Mouse (Mus musculus): Measurements from ENCODE around the gene Polr2h. TPM values are rescaled to one million over a fixed set of nuclear protein-coding genes. Genes with fewer than 3 reads are reported as not detected.
"Not testable (repeated sequence)": the region's sequence is repeated elsewhere in the genome, so short reads cannot be mapped to it uniquely, and the experiment has no call there.

The Polr2h gene
- 10.1 and 11.0 TPM in 2 replicates for polyA plus RNA-seq (2012; rRNA removed)

DNA sequence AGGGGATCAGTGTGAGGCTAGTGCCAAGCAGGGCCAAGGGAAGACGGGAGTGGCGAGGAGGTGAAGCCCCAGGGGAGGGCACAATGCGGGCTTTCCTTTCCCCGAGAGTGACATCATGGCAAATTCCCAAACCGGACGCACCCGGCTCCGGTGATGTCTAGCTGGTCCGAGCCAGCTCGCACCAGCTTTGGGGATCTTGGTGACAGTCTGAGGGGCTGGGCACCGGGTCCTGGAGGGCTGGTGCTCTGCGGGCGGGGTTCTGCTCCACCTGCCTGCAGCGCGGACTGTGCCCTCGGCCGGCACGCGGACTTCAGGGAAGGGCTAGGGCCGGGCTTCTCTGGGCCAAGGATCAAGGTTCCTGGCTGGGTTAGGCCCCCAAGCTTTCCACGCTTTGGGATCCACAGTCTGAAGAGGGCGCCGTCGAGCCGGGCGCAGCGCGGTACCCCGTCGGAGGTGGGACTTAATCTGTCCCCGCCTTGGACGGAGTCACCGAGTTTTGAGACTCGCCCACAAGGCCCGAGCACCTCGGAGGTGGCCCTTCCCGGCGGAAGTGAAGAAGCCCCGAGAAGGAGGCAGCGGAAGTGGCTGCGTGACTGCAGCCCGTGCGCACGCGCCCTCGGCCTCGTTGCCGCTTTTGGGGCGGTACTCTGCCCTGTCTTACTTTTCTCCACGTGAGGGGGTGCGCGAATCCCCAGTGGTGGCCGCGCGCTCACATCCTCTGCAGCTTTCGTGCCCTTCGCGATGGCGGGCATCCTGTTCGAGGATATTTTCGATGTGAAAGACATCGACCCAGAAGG is at the start of gene Polr2h, which contains the start of gene Clcn2:
TSS of gene Polr2h (plus strand) at position 485 of the 797 bp plus-strand sequence.
TSS of gene Clcn2 (minus strand) at position 566 of the 797 bp plus-strand sequence.
- Histone ChIP-seq H3K4me1 (ENCODE audit: control insufficient read depth, insufficient read depth, low read length) (peaks cover 11% of the 10 kb centered on the region), H3K27ac (ENCODE audit: control insufficient read depth, insufficient read depth, low read depth, low read length) (peak within 1 kb of the TSS; percentile 86), H3K27me3 (ENCODE audit: control insufficient read depth, insufficient read depth, low read length) (no peaks in the 10 kb centered on the region), H3K36me3 (ENCODE audit: control insufficient read depth, insufficient read depth, low read length) (no peaks in the 10 kb centered on the region), H3K4me3 (ENCODE audit: control insufficient read depth, low read depth, low read length) (peak within 1 kb of the TSS; percentile 96)
- TF ChIP-seq CTCF (IDR thresholded peaks at IDR 0.05; ENCODE audit: control insufficient read depth, insufficient read depth, insufficient replicate concordance, low read depth, low read length) (peak; percentile 22; the same call in 1 of the 2 replicates), POLR2A (IDR thresholded peaks at IDR 0.05; ENCODE audit: control insufficient read depth, low read depth, low read length) (peak; percentile 64)

DNA sequence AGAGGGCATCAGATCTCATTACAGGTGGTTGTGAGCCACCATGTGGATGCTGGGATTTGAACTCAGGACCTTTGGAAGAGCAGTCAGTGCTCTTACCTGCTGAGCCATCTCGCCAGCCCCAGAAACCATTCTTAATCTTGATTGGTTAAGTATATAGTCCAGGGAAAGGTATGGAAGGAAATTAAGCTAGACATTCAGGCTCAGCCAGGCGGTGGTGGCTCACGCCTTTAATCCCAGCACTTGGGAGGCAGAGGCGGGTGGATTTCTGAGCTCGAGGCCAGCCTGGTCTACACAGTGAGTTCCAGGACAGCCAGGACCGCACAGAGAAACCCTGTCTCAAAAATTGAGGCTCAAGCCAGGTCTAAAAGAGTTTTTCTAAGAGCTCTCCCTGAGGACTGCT is 49.5 kb upstream of the Polr2h start, which contains the start of gene Eif4g1:
TSS of gene Eif4g1 (plus strand) at position 301 of the 400 bp plus-strand sequence.
- not testable (repeated sequence) for H3K27me3 ChIP-seq (ENCODE audit: control insufficient read depth, insufficient read depth, low read length); H3K4me1 ChIP-seq (ENCODE audit: control insufficient read depth, insufficient read depth, low read length); H3K36me3 ChIP-seq (ENCODE audit: control insufficient read depth, insufficient read depth, low read length); H3K27ac ChIP-seq (ENCODE audit: control insufficient read depth, insufficient read depth, low read depth, low read length); H3K4me3 ChIP-seq (ENCODE audit: control insufficient read depth, low read depth, low read length)

DNA sequence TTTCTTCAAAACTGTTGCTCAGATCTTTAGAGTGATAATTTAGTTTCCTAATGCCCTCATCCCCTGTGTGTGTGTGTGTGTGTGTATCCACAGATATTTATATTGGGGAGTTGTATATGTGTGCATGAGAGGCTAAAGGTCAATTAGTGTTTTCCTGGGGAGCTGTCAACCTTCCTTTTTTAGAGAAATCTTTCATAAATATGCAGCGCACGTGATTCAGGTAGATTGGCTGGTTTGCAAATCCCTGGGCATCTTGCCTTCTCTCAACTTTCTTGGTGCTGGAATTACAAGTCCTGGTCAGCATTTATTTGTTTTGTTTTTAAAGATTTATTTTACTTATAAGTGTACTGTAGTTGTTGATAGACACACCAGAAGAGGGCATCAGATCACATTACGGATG is 47.2 kb upstream of the Polr2h start:
- H3K27me3 ChIP-seq (ENCODE audit: control insufficient read depth, insufficient read depth, low read length): no peaks in the 10 kb centered on the region
- no peaks in the 10 kb centered on the region for H3K36me3 ChIP-seq (ENCODE audit: control insufficient read depth, insufficient read depth, low read length)
- H3K27ac ChIP-seq (ENCODE audit: control insufficient read depth, insufficient read depth, low read depth, low read length): no peak overlapping the region
- no peak overlapping the region for H3K4me3 ChIP-seq (ENCODE audit: control insufficient read depth, low read depth, low read length)
- H3K4me1 ChIP-seq (ENCODE audit: control insufficient read depth, insufficient read depth, low read length): peaks cover 9% of the 10 kb centered on the region
- no peak for TF ChIP-seq POLR2A (IDR thresholded peaks at IDR 0.05; ENCODE audit: control insufficient read depth, low read depth, low read length)
- TF ChIP-seq CTCF (IDR thresholded peaks at IDR 0.05; ENCODE audit: control insufficient read depth, insufficient read depth, insufficient replicate concordance, low read depth, low read length): no peak

DNA sequence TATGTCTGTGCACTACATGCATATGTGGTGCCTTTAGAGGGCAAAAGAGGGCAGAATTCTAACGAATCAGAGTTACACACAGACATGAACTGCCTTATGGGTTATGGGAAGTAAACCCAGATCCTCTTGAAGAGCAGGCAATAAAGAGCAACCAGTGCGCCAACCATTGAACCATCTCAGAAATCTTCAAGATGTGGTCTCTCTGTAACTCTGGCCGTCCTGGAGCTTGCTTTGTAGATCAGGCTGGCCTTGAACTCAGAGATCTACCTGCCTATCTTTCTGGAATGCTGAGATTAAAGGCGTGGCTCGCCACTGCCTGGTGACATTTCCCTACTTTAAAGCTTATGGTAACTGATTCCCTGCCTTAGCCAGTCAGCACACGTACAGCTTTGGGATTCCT is 45.6 kb upstream of the Polr2h start:
- TF ChIP-seq CTCF (IDR thresholded peaks at IDR 0.05; ENCODE audit: control insufficient read depth, insufficient read depth, insufficient replicate concordance, low read depth, low read length) (no peak), POLR2A (IDR thresholded peaks at IDR 0.05; ENCODE audit: control insufficient read depth, low read depth, low read length) (no peak)
- no peaks in the 10 kb centered on the region for H3K27me3 ChIP-seq (ENCODE audit: control insufficient read depth, insufficient read depth, low read length)
- H3K27ac ChIP-seq (ENCODE audit: control insufficient read depth, insufficient read depth, low read depth, low read length): no peak overlapping the region
- peaks cover 9% of the 10 kb centered on the region for H3K4me1 ChIP-seq (ENCODE audit: control insufficient read depth, insufficient read depth, low read length)
- peaks cover 1% of the 10 kb centered on the region; the same call in 1 of the 2 replicates for H3K36me3 ChIP-seq (ENCODE audit: control insufficient read depth, insufficient read depth, low read length)
- no peak overlapping the region for H3K4me3 ChIP-seq (ENCODE audit: control insufficient read depth, low read depth, low read length)

DNA sequence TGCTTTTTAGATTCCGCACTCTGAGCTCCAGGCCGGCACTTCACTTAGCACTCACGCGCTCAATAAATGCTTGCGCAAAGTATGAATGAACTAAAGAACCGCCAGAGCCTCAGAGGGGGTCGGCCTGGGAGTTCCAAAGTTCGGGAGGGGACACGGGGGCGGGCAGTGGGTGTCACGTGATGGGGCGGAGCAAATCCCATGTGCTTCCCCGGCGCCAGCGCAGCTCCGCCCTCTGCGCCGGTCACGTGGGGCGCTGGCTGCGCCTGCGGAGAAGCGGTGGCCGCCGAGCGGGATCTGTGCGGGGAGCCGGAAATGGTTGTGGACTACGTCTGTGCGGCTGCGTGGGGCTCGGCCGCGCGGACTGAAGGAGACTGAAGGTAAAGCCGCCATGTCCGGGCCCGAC is 45.0 kb upstream of the Polr2h start:
- Histone ChIP-seq H3K27me3 (ENCODE audit: control insufficient read depth, insufficient read depth, low read length) (no peaks in the 10 kb centered on the region), H3K36me3 (ENCODE audit: control insufficient read depth, insufficient read depth, low read length) (peaks cover 1% of the 10 kb centered on the region; the same call in 1 of the 2 replicates), H3K4me3 (ENCODE audit: control insufficient read depth, low read depth, low read length) (peak overlapping the region; percentile 89), H3K27ac (ENCODE audit: control insufficient read depth, insufficient read depth, low read depth, low read length) (no peak overlapping the region), H3K4me1 (ENCODE audit: control insufficient read depth, insufficient read depth, low read length) (peaks cover 9% of the 10 kb centered on the region)
- TF ChIP-seq POLR2A (IDR thresholded peaks at IDR 0.05; ENCODE audit: control insufficient read depth, low read depth, low read length) (peak; percentile 89), CTCF (IDR thresholded peaks at IDR 0.05; ENCODE audit: control insufficient read depth, insufficient read depth, insufficient replicate concordance, low read depth, low read length) (no peak)

DNA sequence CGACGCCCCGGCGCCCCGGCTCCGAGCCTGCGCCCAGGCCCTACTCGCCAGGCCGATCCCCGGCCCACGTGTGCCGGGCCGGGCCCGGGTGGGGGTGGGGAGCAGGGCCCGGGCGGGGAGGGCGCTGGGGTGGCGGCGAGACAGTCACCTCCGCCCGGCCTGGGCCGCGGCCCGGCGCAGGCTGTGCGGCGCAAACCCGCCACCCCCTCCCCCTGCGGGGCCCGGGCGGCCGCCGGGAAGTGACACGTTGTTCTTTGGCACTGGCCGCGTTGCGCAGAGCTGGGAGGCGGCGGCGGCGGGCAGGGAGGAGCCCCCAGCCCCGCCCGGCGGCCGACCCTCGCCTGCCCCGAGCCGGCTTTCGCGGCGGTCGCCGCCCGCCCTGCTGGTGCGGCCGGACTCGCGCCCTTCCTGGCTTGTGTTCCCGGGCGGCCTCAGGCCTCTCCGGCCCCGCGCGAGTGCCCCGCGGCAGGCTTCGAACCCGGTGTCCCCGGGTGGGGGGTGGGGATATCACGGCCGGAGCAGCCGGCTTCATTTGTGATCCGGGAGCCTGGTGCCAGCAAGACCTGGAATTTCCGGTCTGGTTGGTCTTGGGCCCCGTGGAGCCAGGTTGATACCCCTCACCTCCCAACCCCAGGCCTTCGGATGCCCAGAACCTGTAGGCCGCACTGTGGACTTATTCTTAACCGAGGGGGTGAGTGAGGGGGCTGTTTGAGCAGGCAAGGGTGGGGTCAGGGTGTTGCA is 44.3 kb upstream of the Polr2h start:
- Histone ChIP-seq H3K4me3 (ENCODE audit: control insufficient read depth, low read depth, low read length) (peak overlapping the region; percentile 89), H3K27ac (ENCODE audit: control insufficient read depth, insufficient read depth, low read depth, low read length) (peak overlapping the region; percentile 55), H3K27me3 (ENCODE audit: control insufficient read depth, insufficient read depth, low read length) (no peaks in the 10 kb centered on the region), H3K4me1 (ENCODE audit: control insufficient read depth, insufficient read depth, low read length) (peaks cover 9% of the 10 kb centered on the region), H3K36me3 (ENCODE audit: control insufficient read depth, insufficient read depth, low read length) (peaks cover 4% of the 10 kb centered on the region)
- TF ChIP-seq CTCF (IDR thresholded peaks at IDR 0.05; ENCODE audit: control insufficient read depth, insufficient read depth, insufficient replicate concordance, low read depth, low read length) (no peak), POLR2A (IDR thresholded peaks at IDR 0.05; ENCODE audit: control insufficient read depth, low read depth, low read length) (no peak)

DNA sequence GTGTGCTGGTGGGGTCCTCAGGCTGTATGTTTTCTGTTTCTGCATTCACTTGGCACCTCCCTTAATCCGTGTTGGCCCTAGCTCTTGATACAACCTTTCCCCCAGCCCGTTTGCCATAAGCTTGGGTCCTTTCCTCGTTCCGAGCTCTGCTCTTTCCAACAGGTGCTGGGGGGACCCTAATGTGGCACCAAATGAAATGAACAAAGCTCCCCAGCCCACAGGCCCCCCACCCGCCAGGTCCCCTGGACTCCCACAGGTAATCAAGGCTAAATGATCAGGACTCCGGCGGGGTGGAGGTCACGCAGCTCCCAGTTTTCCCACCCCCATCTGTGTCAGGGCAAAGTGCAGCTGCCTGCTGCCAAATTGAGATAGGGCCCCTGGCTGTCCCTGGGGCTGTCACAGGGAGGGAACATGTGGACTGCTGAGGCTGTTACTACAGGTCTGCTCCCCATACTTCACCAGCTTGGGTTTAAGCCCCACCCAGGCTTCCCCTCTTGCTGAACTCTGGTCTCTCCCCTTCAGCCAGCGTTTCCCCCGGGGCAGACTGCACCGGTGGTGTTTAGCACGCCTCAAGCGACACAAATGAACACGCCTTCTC is 43.7 kb upstream of the Polr2h start:
- no peaks in the 10 kb centered on the region for H3K27me3 ChIP-seq (ENCODE audit: control insufficient read depth, insufficient read depth, low read length)
- TF ChIP-seq POLR2A (IDR thresholded peaks at IDR 0.05; ENCODE audit: control insufficient read depth, low read depth, low read length): no peak
- H3K36me3 ChIP-seq (ENCODE audit: control insufficient read depth, insufficient read depth, low read length): peaks cover 4% of the 10 kb centered on the region
- peak overlapping the region; percentile 55; the same call in 1 of the 2 replicates for H3K27ac ChIP-seq (ENCODE audit: control insufficient read depth, insufficient read depth, low read depth, low read length)
- peaks cover 9% of the 10 kb centered on the region for H3K4me1 ChIP-seq (ENCODE audit: control insufficient read depth, insufficient read depth, low read length)
- peak overlapping the region; percentile 89 for H3K4me3 ChIP-seq (ENCODE audit: control insufficient read depth, low read depth, low read length)

Data from testis, adult 2 months (tissue).